Mouse (Mus musculus): ENCODE data around the gene Sipa1.

Sipa1 gene

GRCm38 (mm10) chr19:5646731-5647330, 16.7 kb downstream of the Sipa1 start:
- in situ Hi-C loops (cut with MseI, MboI), result no loop called here

GRCm38 (mm10) chr19:5645280-5645679, 18.2 kb downstream of the Sipa1 start:
- in situ Hi-C loops (cut with MseI, MboI), result no loop called here

GRCm38 (mm10) chr19:5641641-5642040, 21.9 kb downstream of the Sipa1 start:
- in situ Hi-C loops (cut with MseI, MboI), result no loop called here

- in situ Hi-C loops (cut with MseI, MboI), result no loop called here
These were observed 22.5 kb downstream of the Sipa1 start for GRCm38 (mm10) chr19:5641021-5641420.

GRCm38 (mm10) chr19:5640339-5640738, 23.2 kb downstream of the Sipa1 start:
- in situ Hi-C loops (cut with MseI, MboI), result no loop called here

- in situ Hi-C loops (cut with MseI, MboI), result no loop called here
These were observed 25.0 kb downstream of the Sipa1 start for GRCm38 (mm10) chr19:5638416-5639005.

- in situ Hi-C loops (cut with MseI, MboI), result no loop called here
These were observed 26.1 kb downstream of the Sipa1 start, which contains the start of gene Rela for GRCm38 (mm10) chr19:5637069-5638047. Gene Rela (plus strand): TSS chr19:5637483.

- in situ Hi-C loops (cut with MseI, MboI), result no loop called here
These were observed 26.9 kb downstream of the Sipa1 start for GRCm38 (mm10) chr19:5636571-5637041.

- in situ Hi-C loops (cut with MseI, MboI), result no loop called here
These were observed 27.4 kb downstream of the Sipa1 start for GRCm38 (mm10) chr19:5636036-5636570.

GRCm38 (mm10) chr19:5632120-5632519, 31.4 kb downstream of the Sipa1 start:
- in situ Hi-C loops (cut with MseI, MboI), result no loop called here

GRCm38 (mm10) chr19:5629907-5630306, 33.6 kb downstream of the Sipa1 start:
- in situ Hi-C loops (cut with MseI, MboI), result no loop called here

- in situ Hi-C loops (cut with MseI, MboI), result no loop called here
These were observed 38.2 kb downstream of the Sipa1 start for GRCm38 (mm10) chr19:5625311-5625710.

GRCm38 (mm10) chr19:5621884-5622283, 41.6 kb downstream of the Sipa1 start:
- in situ Hi-C loops (cut with MseI, MboI), result no loop called here

GRCm38 (mm10) chr19:5620007-5620406, 43.5 kb downstream of the Sipa1 start:
- in situ Hi-C loops (cut with MseI, MboI), result no loop called here

- in situ Hi-C loops (cut with MseI, MboI), result no loop called here
These were observed 48.6 kb downstream of the Sipa1 start for GRCm38 (mm10) chr19:5614953-5615352.

- in situ Hi-C loops (cut with MseI, MboI), result no loop called here
These were observed 50.6 kb downstream of the Sipa1 start for GRCm38 (mm10) chr19:5612762-5613411.

- in situ Hi-C loops (cut with MseI, MboI), result no loop called here
These were observed 51.5 kb downstream of the Sipa1 start for GRCm38 (mm10) chr19:5611973-5612372.

GRCm38 (mm10) chr19:5609547-5610404, 53.7 kb downstream of the Sipa1 start, which contains the start of gene Kat5:
Gene Kat5 (minus strand): TSS chr19:5610237.
- in situ Hi-C loops (cut with MseI, MboI), result no loop called here

GRCm38 (mm10) chr19:5609171-5609546, 54.3 kb downstream of the Sipa1 start:
- in situ Hi-C loops (cut with MseI, MboI), result no loop called here

GRCm38 (mm10) chr19:5608707-5609106, 54.8 kb downstream of the Sipa1 start:
- in situ Hi-C loops (cut with MseI, MboI), result no loop called here

All from mouse trophoblast stem cell (cell line).